Mouse (Mus musculus): ENCODE data around the gene Zic4.
A peak's percentile ranks its signal among the peaks of the same experiment; 100 is the strongest.

Gene Zic4

GRCm38 (mm10) chr9:91361856-91362601, at the start of gene Zic4:
TSS of gene Zic4 (plus strand) at chr9:91362413.
- DNase-seq = peak; percentile 35 to 67

- DNase-seq = peak; percentile 73 to 81
Measured at GRCm38 (mm10) chr9:91347591-91347990, 14.6 kb upstream of the Zic4 start.

GRCm38 (mm10) chr9:91348746-91349145, 13.5 kb upstream of the Zic4 start:
- no peak for DNase-seq

GRCm38 (mm10) chr9:91350211-91350791, 11.9 kb upstream of the Zic4 start:
- peak; percentile 42 to 66 for DNase-seq

- peak; percentile 62 to 77 for DNase-seq
Measured at GRCm38 (mm10) chr9:91350861-91351291, 11.3 kb upstream of the Zic4 start.

- DNase-seq = no peak
Measured at GRCm38 (mm10) chr9:91351361-91351760, 10.9 kb upstream of the Zic4 start.

- DNase-seq = peak; percentile 55 to 69
Measured at GRCm38 (mm10) chr9:91351961-91352411, 10.2 kb upstream of the Zic4 start.

GRCm38 (mm10) chr9:91352786-91353185, 9.4 kb upstream of the Zic4 start:
- DNase-seq = peak; percentile 51 to 74

- DNase-seq = peak; percentile 46 to 71
Measured at GRCm38 (mm10) chr9:91353551-91354433, 8.4 kb upstream of the Zic4 start.

GRCm38 (mm10) chr9:91354434-91355269, 7.6 kb upstream of the Zic4 start:
- DNase-seq = peak; percentile 48 to 65

- DNase-seq = no peak
Measured at GRCm38 (mm10) chr9:91355270-91355589, 7.0 kb upstream of the Zic4 start.

- peak; percentile 92 to 93 for DNase-seq
Measured at GRCm38 (mm10) chr9:91355629-91356352, 6.4 kb upstream of the Zic4 start.

GRCm38 (mm10) chr9:91356353-91356740, 5.9 kb upstream of the Zic4 start:
- DNase-seq = peak in 1 of 2 experiments; percentile 38

- peak in 1 of 2 experiments; percentile 18 for DNase-seq
Measured at GRCm38 (mm10) chr9:91357321-91357720, 4.9 kb upstream of the Zic4 start.

- DNase-seq = peak in 1 of 2 experiments; percentile 46
Measured at GRCm38 (mm10) chr9:91358851-91359687, 3.1 kb upstream of the Zic4 start.

GRCm38 (mm10) chr9:91360151-91361032, 1.8 kb upstream of the Zic4 start:
- peak in 1 of 2 experiments; percentile 36 for DNase-seq

- DNase-seq = peak; percentile 30 to 62
Measured at GRCm38 (mm10) chr9:91361033-91361855, 969 bp upstream of the Zic4 start.

GRCm38 (mm10) chr9:91363011-91363730, 958 bp downstream of the Zic4 start:
- DNase-seq = peak; percentile 33 to 48

Data from cerebellum, adult 18-20 months (tissue).